Mouse (Mus musculus): ENCODE data around the gene Prkab1. TPM values are rescaled to one million over a fixed set of nuclear protein-coding genes. Genes with fewer than 3 reads are reported as not detected.

Prkab1 gene
- total RNA-seq, 2 experiments from 2014 or later = 20.3 to 23.5 TPM

DNA sequence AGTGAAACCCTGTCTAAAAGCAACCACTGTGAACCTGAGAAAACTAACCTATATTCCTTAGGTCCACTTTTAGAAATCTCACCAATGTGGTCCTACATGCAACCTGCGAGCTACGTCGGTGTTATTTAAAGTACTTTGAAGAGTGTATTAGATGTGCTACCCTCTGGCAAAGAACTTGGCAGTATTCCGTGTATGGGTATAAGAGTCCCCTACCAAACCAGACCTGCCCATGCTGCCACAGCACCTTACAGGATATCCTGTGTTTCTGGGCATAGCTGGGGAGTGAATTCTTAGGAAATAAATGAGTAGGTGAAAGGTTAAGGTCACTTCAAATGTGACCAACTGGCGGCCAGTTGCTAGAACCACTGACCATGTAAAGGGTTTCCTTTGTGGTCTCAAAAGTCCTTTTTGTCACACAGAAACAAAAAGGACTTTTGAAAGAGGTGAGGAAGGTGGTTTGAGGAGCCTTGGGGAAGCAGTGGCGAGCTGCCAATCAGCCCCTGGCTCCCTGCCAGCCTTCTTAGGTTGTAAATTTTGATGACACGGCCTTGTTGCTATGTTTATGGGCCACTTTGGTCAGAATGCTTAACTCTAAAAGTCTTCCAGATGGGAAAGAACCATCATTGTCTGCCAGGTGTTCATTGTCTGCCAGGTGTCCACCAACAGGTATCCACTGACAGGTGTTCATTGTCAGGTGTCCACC, 41.5 kb downstream of the Prkab1 start:
- no peak for DNase-seq (ENCODE audit: low spot score in 2 of 2)

DNA sequence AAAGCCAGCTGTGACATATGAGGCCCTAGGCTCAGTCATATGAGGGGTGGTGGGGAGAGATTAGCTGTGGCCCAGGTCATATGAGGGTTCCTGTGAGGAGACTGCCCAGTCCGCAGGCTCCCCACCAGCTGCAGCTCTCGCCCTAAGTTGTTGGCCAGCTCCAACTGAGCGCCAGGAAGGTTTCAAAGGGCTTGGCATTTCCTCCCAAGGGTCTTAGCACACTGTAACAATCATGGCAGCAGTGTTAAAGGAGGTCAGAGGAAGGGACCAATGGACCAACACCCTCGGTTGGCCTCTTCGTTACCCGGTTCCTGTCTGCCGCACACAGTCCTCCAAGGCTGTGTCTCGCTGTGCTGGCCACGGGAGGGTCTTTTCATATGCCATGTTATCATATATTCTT, 43.8 kb downstream of the Prkab1 start:
- DNase-seq (ENCODE audit: low spot score in 2 of 2) = no peak

DNA sequence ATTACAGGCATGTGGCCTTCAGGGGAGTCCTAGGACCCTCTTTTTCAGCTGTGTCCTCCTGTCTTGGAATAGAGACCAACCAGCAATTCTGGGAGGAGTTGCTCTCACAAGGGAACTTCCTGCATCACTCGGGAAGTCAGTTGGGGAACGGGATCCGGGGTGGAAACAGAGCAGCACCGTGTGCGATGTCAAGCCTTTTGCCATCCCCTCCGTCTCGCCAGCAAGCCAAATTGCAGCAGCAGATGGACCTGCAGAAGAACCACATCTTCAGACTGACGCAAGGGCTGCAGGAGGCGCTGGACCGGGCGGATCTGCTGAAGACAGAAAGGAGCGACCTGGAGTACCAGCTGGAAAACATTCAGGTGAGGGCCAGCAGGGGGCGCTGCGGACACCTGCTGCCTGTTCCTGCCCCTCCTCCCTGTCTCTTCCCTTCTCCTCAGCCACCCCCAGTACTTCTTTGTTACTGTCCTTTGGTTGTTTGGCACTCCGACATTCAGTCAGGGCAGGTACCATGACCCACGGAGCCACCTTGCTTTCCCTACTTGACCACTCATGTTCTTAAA, 45.1 kb downstream of the Prkab1 start:
- no peak for DNase-seq (ENCODE audit: low spot score in 2 of 2)

DNA sequence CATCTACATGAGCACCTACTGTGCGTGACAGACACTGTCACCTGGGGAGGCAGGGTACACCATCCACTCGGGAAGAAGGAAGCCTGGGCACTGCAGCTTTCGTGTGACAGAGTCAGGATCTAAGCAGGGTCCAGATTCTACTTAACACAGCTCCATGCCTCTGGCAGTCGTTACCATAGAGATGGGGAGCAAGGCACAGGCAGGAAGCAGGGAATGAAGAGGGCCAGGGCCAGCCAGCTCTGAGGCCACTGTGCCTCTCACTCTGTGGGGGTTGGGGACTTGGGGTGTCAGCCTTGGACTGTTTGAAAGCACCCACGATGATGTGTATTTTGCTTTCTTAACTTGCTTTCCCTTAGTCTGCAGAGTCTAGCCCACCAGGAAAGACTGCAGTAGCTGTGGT, 46.1 kb downstream of the Prkab1 start:
- no peak for DNase-seq (ENCODE audit: low spot score in 2 of 2)

DNA sequence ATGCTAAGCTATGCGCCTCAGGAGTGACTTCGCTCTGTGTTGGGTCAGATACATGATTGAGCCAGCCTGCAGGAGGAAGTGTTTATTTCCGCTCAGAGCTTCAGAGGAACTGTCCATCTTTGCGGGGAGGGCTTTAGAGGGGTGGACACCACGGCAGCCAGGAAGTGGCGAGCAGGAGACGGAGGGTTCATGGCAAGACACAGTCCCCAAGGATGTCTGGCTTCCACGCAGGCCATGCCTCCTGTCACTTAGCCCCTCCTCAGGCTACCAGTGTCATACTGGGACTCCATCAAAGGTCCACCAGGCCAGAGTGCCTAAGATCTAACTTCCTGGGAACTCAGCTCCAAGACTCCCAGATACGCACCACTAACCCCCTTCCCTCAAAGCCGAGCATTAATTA, 46.6 kb downstream of the Prkab1 start:
- no peak for DNase-seq (ENCODE audit: low spot score in 2 of 2)

DNA sequence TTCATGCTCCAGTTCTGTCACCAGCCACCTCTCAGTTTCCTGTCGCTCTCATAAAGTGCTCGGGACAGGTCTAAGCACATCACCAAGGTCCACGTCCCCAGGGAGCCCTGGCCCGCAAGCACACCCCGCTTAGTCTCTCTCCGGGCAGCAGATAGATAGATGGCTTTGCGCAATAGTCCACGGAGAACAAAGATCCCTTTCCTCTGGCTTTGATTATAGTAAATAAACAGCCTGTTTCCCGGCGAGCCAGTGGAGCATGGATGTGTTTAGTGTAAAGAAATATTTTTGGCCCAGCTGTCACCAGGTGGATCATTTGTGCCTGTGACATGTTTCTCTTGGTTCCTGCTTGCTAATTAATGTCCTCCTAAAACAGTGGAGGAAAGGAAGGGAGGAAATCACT, 47.0 kb downstream of the Prkab1 start:
- no peak for DNase-seq (ENCODE audit: low spot score in 2 of 2)

DNA sequence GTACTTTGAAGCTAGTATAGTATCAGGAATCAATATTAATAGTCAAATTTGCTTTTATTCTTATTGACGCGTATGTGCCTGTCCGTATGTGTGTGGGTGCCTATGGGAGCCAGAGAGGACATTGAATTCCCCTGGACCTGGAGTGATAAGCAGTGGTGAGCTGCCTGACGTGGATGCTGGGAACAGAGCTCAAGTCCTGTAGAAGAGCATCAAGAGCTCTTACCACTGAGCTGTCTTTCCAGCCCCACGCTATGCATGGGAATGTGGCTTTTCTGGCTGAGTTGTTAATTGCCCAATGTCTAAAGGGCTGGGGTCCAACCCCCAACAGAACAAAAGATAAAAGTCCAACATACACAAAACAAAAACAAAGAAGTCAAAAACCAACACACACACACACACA, 47.9 kb downstream of the Prkab1 start:
- DNase-seq (ENCODE audit: low spot score in 2 of 2) = no peak

DNA sequence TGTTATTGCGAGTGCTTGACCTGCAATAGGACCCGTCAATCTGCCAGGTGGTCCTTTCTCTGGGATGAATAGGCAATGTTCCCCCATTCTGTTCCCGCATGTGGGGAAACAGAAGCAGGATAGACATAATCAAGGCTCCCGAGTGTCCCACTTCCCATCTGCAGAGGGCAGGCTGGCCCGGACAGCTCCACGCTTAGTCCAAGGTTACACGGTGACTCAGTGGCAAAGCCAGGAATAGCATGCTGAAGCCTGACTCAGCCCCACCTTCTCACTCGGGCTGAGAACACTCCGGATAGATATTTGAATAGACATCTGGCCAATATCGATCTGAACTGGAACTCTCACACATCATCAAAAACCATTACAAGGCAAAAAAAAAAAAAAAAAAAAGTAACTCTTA, 48.6 kb downstream of the Prkab1 start:
- no peak for DNase-seq (ENCODE audit: low spot score in 2 of 2)

DNA sequence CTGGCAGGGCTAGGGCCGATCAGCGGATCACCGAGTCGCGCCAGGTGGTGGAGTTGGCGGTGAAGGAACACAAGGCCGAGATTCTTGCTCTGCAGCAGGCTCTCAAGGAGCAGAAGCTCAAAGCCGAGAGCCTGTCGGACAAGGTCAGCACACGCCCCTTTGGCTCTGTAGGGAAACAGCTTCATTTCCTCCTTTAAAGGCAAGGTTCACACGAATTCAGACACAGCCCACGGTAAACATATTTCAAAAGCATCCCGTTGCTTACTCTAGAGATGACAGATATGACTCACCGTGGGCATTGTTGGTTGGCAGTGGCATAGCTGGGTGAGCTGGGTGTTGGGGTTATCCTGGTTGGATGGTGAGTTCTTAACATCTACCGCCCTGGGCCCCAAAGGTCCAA, 53.1 kb downstream of the Prkab1 start:
- DNase-seq (ENCODE audit: low spot score in 2 of 2) = no peak

Other genes with a start within 250 kb of the Prkab1 start
- 10 to 100 TPM; 44.1 to 78.4 TPM for gene Cit, start 179.2 kb downstream of the Prkab1 start, total RNA-seq (2021)
- gene Tmem233, start 58.7 kb upstream of the Prkab1 start, total RNA-seq (2021) = not detected

Measured in layer of hippocampus, postnatal 14 days (tissue).